Mouse (Mus musculus): ENCODE data around the gene Bid.
"Not testable (repeated sequence)": the region's sequence is repeated elsewhere in the genome, so short reads cannot be mapped to it uniquely, and the experiment has no call there.

The Bid gene

GRCm38 (mm10) chr6:120934176-120934575, 17.5 kb upstream of the Bid start:
- no peak for DNase-seq (ENCODE audit: low spot score in 2 of 2)

GRCm38 (mm10) chr6:120933670-120934069, 17.0 kb upstream of the Bid start:
- DNase-seq (ENCODE audit: low spot score in 2 of 2): no peak

DNA sequence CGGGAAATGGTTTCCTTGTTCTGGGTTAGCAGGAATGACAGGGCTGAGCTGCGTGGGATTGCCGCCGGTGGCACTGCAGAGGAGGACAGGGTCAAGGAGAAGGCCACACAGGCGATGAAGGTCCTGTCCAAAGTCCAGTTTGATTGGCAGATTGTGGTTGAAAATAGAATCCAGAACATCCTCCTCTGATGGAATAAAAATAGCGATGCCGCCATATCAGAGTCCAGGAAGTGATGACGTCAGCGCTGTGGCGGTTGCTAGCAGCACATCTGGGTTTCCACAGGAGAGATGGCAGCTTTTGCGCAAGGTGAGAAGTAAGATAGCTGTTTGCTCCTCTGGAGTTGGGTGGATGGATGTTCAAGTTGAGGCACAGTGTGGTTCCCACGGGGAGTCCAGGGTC, 15.9 kb upstream of the Bid start:
- DNase-seq (ENCODE audit: low spot score in 2 of 2): no peak

- no peak for DNase-seq (ENCODE audit: low spot score in 2 of 2)
Measured at GRCm38 (mm10) chr6:120930450-120931306, 14.0 kb upstream of the Bid start.

- no peak for DNase-seq (ENCODE audit: low spot score in 2 of 2)
Measured at GRCm38 (mm10) chr6:120929421-120929820, 12.8 kb upstream of the Bid start.

GRCm38 (mm10) chr6:120927765-120928164, 11.1 kb upstream of the Bid start:
- DNase-seq (ENCODE audit: low spot score in 2 of 2): peak; percentile 13 to 19

DNA sequence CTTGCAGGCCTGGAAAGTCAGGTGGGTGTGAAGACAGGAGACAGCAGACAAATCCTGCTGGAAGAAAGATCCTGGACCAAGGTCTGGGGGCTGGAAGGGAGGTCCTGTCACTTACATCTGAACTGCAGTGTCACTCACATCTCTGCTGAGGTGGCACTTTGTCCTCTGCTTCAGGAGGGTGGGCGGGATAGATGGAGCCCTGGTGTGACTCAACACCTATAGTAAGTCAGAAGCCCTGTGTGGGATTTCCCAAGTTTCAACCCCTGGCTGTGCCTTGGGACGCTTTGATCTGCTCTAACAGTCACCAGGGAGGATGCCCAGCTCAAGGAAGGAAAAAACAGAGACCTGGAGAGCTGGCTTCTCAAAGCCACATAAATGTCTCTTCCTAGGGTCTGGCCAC, 10.2 kb upstream of the Bid start:
- DNase-seq (ENCODE audit: low spot score in 2 of 2): no peak

- not testable (repeated sequence) for DNase-seq (ENCODE audit: low spot score in 2 of 2)
Measured at GRCm38 (mm10) chr6:120924791-120925321, 8.2 kb upstream of the Bid start.

DNA sequence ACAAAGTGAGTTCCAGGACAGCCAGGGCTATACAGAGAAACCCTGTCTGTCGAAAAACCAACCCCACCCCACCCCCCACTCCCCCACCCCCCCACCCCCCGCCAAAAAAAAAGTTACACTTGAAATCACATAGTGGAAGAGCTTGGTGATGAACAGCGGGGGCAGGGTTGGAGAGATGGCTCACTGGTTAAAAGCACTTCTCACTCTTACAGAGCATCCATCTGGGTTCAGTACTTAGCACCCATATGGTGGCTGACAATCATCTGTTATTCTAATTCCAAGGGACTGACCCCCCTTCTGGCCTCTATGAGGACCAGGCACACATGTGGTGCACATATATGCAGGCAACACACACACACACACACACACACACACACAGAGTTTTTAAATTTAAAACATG, 1.3 kb upstream of the Bid start:
- DNase-seq (ENCODE audit: low spot score in 2 of 2): no peak

DNA sequence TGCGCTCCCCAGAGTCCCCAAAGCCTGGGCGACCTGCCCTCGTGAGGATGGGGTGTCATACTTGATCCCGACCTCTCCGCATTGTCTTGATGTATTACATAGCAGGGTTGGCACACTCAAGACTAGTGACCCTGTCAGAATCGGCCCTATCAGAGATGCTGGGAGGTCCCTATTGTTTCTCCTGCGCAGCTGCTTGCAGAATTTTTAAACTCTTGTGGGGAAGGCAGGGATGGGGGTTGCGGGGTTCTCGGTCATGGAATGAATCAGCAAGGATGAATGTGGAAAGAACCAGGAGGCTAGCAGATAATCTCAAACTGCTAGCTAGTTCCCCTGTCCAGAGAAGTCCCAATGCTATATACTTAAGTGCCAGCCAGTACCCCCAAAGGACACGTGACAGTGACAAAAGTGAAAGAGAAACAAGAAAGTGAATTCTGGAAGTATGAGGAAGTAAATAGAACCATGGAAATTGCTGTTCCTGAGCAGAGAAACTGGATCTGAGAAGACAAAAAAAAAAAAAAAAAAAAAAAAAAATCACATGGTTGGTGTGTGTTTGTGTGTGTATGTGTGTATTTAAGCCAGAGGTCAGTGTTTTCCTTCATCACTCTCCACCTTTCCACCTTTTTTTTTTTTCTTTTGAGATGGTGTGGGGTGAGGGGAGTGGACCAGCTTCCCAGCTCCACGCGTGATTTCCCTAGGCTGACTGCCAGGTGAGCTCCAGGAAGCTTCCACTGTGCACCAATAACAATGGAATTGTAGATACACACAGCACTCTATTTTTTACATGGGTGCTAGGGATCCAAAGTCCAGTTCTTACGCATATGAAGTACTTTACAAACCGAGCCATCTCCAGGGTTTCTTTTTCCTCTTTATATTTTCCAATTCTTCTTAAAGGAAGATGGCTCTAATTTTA, 574 bp upstream of the Bid start:
- not testable (repeated sequence) for DNase-seq (ENCODE audit: low spot score in 2 of 2)

GRCm38 (mm10) chr6:120915649-120915975, 1.0 kb downstream of the Bid start:
- no peak for DNase-seq (ENCODE audit: low spot score in 2 of 2)

GRCm38 (mm10) chr6:120914911-120915648, 1.6 kb downstream of the Bid start:
- DNase-seq (ENCODE audit: low spot score in 2 of 2): no peak

- no peak for DNase-seq (ENCODE audit: low spot score in 2 of 2)
Measured at GRCm38 (mm10) chr6:120914533-120914910, 2.1 kb downstream of the Bid start.

DNA sequence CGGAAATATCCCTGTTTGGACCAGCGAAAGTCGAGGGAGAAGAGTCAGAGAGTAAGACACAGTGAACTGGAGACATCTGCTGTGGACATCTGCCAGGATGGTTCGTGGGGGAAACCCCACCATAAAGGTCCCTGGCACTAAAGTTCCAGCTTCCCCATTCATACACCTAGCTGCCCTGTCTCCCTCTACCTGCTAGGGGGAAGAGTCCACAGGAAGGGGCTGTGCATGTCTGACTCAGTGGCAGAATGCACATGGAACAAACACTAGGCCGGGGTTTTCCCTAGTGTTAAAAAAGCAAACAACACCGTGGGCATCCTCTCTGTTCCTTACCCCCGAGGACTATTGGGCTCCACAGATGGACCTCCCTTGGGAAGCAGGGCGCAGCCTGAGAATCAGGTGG, 2.9 kb downstream of the Bid start:
- no peak for DNase-seq (ENCODE audit: low spot score in 2 of 2)

GRCm38 (mm10) chr6:120912931-120913330, 3.7 kb downstream of the Bid start:
- DNase-seq (ENCODE audit: low spot score in 2 of 2): no peak

DNA sequence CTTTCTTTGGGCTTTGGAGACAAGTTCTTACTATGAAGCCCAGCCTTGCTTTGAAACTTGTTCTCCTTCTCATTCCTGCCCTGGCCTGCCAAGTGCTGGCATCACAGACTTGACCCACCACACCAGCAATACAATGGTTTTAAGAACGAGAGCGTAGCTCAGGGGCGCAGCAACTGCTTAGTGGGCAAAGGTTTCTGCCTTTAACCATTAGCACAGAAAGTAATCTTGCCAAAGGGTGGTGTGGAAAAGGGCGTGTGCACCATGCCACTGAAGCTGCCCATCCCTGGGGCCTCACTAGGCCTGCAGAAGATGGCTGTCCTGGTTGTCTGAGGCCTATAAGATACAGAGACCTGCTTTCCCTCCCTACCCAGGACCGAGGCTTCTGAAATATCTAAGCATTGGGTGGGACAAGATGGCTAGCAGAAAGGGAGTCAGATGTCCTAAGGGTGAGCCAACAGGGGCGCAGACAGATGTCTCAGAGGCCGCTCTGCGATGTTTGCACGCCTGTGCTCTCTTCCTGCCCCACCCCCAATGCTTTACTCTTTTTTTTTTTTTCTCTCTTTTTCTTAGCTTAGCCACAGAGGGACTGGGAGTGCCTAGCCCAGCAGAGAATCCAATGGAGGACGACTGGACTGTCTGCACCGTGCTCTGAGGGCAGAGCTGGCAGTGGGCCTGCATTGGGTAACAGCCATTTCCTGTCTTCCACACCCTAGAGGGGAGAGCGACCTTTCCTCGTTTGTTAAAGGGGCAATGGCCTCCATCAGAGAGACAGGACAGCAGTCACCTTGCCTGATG, 5.2 kb downstream of the Bid start:
- DNase-seq (ENCODE audit: low spot score in 2 of 2): no peak

- no peak for DNase-seq (ENCODE audit: low spot score in 2 of 2)
Measured at GRCm38 (mm10) chr6:120909501-120909900, 7.2 kb downstream of the Bid start.

GRCm38 (mm10) chr6:120907876-120908597, 8.6 kb downstream of the Bid start:
- DNase-seq (ENCODE audit: low spot score in 2 of 2): not testable (repeated sequence)

- no peak for DNase-seq (ENCODE audit: low spot score in 2 of 2)
Measured at GRCm38 (mm10) chr6:120906521-120906920, 10.1 kb downstream of the Bid start.

DNA sequence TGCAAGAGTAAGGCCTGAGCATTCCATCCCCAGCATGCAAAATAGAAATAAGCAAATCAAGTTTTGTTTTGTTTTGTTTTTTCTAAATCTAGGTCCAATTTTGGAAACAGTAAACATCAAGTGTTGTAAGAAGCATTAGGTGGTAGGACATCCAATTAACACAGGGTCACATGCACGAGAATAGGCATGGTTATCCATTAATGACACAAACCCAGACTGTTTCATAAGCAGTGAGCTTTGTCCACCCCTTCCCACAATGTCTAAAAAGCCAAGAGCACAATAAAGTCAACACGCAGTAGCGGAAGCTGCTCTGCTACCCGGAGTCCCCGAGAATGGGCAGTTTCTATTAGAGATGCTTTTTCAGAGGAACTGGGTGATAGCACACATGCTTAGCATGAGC, 11.5 kb downstream of the Bid start:
- DNase-seq (ENCODE audit: low spot score in 2 of 2): no peak

Data from urinary bladder, adult 18-20 months (tissue).